Mouse (Mus musculus): ENCODE data around the gene Gm1993. TPM values are rescaled to one million over a fixed set of nuclear protein-coding genes. Genes with fewer than 3 reads are reported as not detected.
"Not testable (repeated sequence)": the region's sequence is repeated elsewhere in the genome, so short reads cannot be mapped to it uniquely, and the experiment has no call there.

The Gm1993 gene
- total RNA-seq (2014; fragmentation: Nextera tagmentation) (not detected in 2 replicates), total RNA-seq (2017) (not detected in 2 replicates)

DNA sequence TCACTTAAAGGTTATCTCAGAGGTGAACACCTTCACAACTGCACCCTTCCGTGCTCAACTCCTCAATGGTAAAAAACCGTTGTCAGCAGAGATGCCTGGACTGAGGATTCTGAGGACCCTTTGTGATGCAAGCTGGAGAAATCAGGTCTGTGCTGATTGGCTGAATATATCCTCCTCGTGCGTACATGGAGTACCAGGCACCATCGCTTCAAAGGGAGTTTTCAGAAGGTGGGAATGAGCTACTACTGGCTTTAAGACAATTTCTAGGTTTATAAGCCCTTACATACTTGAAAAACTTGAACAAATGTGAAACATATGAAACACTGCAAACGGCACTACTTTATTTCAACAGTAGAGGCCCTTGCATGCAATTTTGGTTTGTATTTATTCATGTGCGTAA, at the start of gene Gm1993:
Gene Gm1993, minus strand, starts transcription at position 101 of the 400 bp plus-strand sequence.
- ATAC-seq (replicated peaks; ENCODE audit: low FRiP score, low TSS enrichment, poor library complexity, severe bottlenecking), result not testable (repeated sequence)

Measured in megakaryocyte-erythroid progenitor cell, adult 5-6 weeks (primary cell).